25 mouse cellular contexts compared by ENCODE assay signal in the genomic region with DNA sequence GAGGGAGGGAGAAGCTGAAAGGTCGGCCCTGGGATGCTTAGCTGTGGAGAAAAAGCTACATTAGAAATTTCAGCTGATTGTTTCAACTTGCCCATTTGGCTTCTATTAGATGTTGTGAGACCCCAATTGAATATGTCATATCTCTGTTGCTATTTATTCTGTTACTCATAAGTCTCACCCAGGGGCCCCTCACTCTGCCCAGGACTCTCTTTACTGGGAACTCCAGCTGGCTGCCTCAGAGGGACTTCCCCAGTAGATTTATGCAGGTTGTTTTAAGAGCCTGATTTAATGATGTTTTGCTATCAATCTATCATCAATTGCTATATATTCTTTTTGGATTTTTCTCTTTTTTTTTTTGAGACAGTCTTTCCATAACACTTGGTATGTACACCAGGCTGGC. TPM values are rescaled to one million over a fixed set of nuclear protein-coding genes. Genes with fewer than 3 reads are reported as not detected.
"Had no signal": no experiment of that assay in that cellular context is flagged by ENCODE, and none has a peak within 500 bp of the region (broad histone marks: within the 10 kb centered on the region; RNA-seq: fewer than 3 reads in every experiment).

No protein-coding gene starts in this region.

- DNase-seq: gastrocnemius, postnatal 14 days; gastrocnemius, postnatal 36 days; heart, adult 2 months; heart, postnatal 14 days; heart, postnatal 36 days; kidney, adult 11 months; kidney, adult 2 months; kidney, adult 9 months; kidney, postnatal 14 days; kidney, postnatal 36 days; layer of hippocampus, adult 9-11 months; layer of hippocampus, postnatal 36 days; left cerebral cortex, postnatal 4 days had no signal

- H3K36me3 ChIP-seq: heart, embryonic 13.5 days; heart, embryonic 15.5 days; hindbrain, embryonic 13.5 days; hindbrain, embryonic 15.5 days; intestine, embryonic 15.5 days; kidney, embryonic 15.5 days; limb, embryonic 13.5 days; limb, embryonic 15.5 days; liver, embryonic 12.5 days had no signal

- H3K4me3 ChIP-seq: heart, adult 2 months; heart, embryonic 13.5 days; heart, embryonic 15.5 days; hindbrain, embryonic 13.5 days; hindbrain, embryonic 15.5 days; intestine, embryonic 15.5 days; kidney, embryonic 15.5 days; limb, embryonic 13.5 days; limb, embryonic 15.5 days; liver, embryonic 12.5 days had no signal

- H3K27me3 ChIP-seq: heart, embryonic 13.5 days; heart, embryonic 15.5 days; hindbrain, embryonic 13.5 days; hindbrain, embryonic 15.5 days; intestine, embryonic 15.5 days; kidney, embryonic 15.5 days; limb, embryonic 13.5 days; limb, embryonic 15.5 days; liver, embryonic 12.5 days had no signal

- H3K9me3 ChIP-seq: heart, embryonic 13.5 days; heart, embryonic 15.5 days; hindbrain, embryonic 13.5 days; hindbrain, embryonic 15.5 days; intestine, embryonic 15.5 days; kidney, embryonic 15.5 days; limb, embryonic 13.5 days; limb, embryonic 15.5 days; liver, embryonic 12.5 days had no signal

- H3K4me2 ChIP-seq: heart, embryonic 11.5 days; heart, embryonic 13.5 days; heart, embryonic 15.5 days; hindbrain, embryonic 13.5 days; hindbrain, embryonic 15.5 days; intestine, embryonic 15.5 days; kidney, embryonic 15.5 days; limb, embryonic 13.5 days; limb, embryonic 15.5 days; liver, embryonic 12.5 days had no signal

- H3K4me1 ChIP-seq: heart, embryonic 13.5 days; heart, embryonic 15.5 days; hindbrain, embryonic 13.5 days; hindbrain, embryonic 15.5 days; intestine, embryonic 15.5 days; kidney, embryonic 15.5 days; limb, embryonic 13.5 days; limb, embryonic 15.5 days; liver, embryonic 12.5 days had no signal

- H3K27ac ChIP-seq: heart, adult 2 months; heart, embryonic 13.5 days; heart, embryonic 15.5 days; hindbrain, embryonic 13.5 days; hindbrain, embryonic 15.5 days; hindbrain, postnatal 0 days; intestine, embryonic 15.5 days; kidney, embryonic 15.5 days; kidney, postnatal 0 days; limb, embryonic 13.5 days; limb, embryonic 15.5 days; liver, embryonic 12.5 days had no signal

- H3K9ac ChIP-seq: heart, embryonic 13.5 days; heart, embryonic 15.5 days; hindbrain, embryonic 13.5 days; hindbrain, embryonic 15.5 days; intestine, embryonic 15.5 days; kidney, embryonic 15.5 days; limb, embryonic 13.5 days; limb, embryonic 15.5 days; liver, embryonic 12.5 days had no signal

- ATAC-seq: hindbrain, postnatal 0 days; intestine, embryonic 15.5 days; liver, embryonic 12.5 days had no signal

RNA-seq across cellular contexts. Expression of a gene that starts 21.1 kb away (rescaled TPM):
- polyA plus RNA-seq: liver, embryonic 12.5 days had no signal
